Mouse (Mus musculus) left cerebral cortex, adult 18-20 months (tissue): ENCODE measurements around the gene Gm10762. TPM values are rescaled to one million over a fixed set of nuclear protein-coding genes. Genes with fewer than 3 reads are reported as not detected.

Experiments
- microRNA-seq, 2 experiments: library from miRNA; unstranded; fragments of <30 nt; microRNA quantifications; one replicate each; pipeline ENCODE4 v1.2.0; 2021
- total RNA-seq, 2 experiments: library from RNA; stranded (reverse); gene quantifications; 2 replicates each; pipeline ENCODE4 v1.2.3; 2021

The Gm10762 gene
- total RNA-seq, 2 experiments from 2014 or later, result 3.4 TPM

Small RNA genes within 50 kb of the gene (microRNA-seq; reads per million reads assigned to microRNA genes)
- gene Gm22859, result 0 reads per million in 2 experiments

Other genes starting within 250 kb of the Gm10762 start
- 10 to 100 TPM; 32.1 to 33.9 TPM for gene Tmem87b, start 149.6 kb downstream of the Gm10762 start, total RNA-seq
- 1 to 10 TPM; 2.7 to 3.1 TPM for gene Fbln7, start 104.7 kb downstream of the Gm10762 start, total RNA-seq
- 1 to 10 TPM; 6.8 to 8.4 TPM for gene Zc3h8, start 23.6 kb downstream of the Gm10762 start, total RNA-seq
- gene Zc3h6, start 323 bp downstream of the Gm10762 start, total RNA-seq, result 10 to 100 TPM; 12.4 to 16.4 TPM
- gene Vinac1, start 80.4 kb upstream of the Gm10762 start, total RNA-seq, result under 1 TPM; 0.14 to 0.21 TPM
- 10 to 100 TPM; 63.4 to 67.0 TPM for gene Ttl, start 98.2 kb upstream of the Gm10762 start, total RNA-seq
- gene Polr1b, start 133.3 kb upstream of the Gm10762 start, total RNA-seq, result 10 to 100 TPM; 20.5 to 22.6 TPM
- 10 to 100 TPM; 10.7 to 11.0 TPM for gene Chchd5, start 162.0 kb upstream of the Gm10762 start, total RNA-seq
- gene Slc20a1, start 231.0 kb upstream of the Gm10762 start, total RNA-seq, result 100 to 1,000 TPM; 174 to 176 TPM